Comparison of ENCODE assay signal across 9 mouse cellular contexts in genomic region chr9:117144057-117144723, GRCm38 (mm10).
DNase-seq lines count a peak whose midpoint lies in the region; ATAC-seq and TF ChIP-seq lines count a peak whose summit lies in the region.
"Had no signal": no experiment of that assay in that cellular context is flagged by ENCODE, and none has a peak within 500 bp of the region (broad histone marks: within the 10 kb centered on the region; RNA-seq: fewer than 3 reads in every experiment).

No protein-coding gene starts in this region.

- DNase-seq in kidney, postnatal 0 days (ENCODE audit: low spot score), result peak; percentile 77
- no peak for DNase-seq in kidney, postnatal 25 days
- DNase-seq in brain, embryonic 14.5 days (ENCODE audit: low read depth), result peak; percentile 73
- DNase-seq in layer of hippocampus, adult 9-11 months, result peak; percentile 47
- no peak for DNase-seq in liver, postnatal 0 days
- no peak for DNase-seq in adrenal gland, postnatal 36 days

- peak; percentile 43; the same call in 1 of the 2 replicates for ATAC-seq in forebrain, embryonic 13.5 days
- ATAC-seq in forebrain, embryonic 15.5 days (replicated peaks), result no peak
- ATAC-seq in kidney, postnatal 0 days (replicated peaks; ENCODE audit: low FRiP score, low read depth), result no peak
- ATAC-seq in liver, postnatal 0 days, result no peak

- no peaks in the 10 kb centered on the region for H3K27me3 ChIP-seq in forebrain, embryonic 13.5 days
- H3K27me3 ChIP-seq in forebrain, embryonic 15.5 days, result no peaks in the 10 kb centered on the region
- no peaks in the 10 kb centered on the region for H3K27me3 ChIP-seq in kidney, postnatal 0 days (ENCODE audit: insufficient read depth, low read length)
- no peaks in the 10 kb centered on the region for H3K27me3 ChIP-seq in liver, postnatal 0 days (ENCODE audit: insufficient read depth, low read length)
- H3K27me3 ChIP-seq: liver, embryonic 15.5 days had no signal

- no peak overlapping the region for H3K4me3 ChIP-seq in forebrain, embryonic 13.5 days
- H3K4me3 ChIP-seq in forebrain, embryonic 15.5 days, result no peak overlapping the region
- H3K4me3 ChIP-seq in kidney, postnatal 0 days (replicated peaks; ENCODE audit: low read depth, low read length), result no peak overlapping the region
- H3K4me3 ChIP-seq in liver, postnatal 0 days (ENCODE audit: low read depth, low read length), result no peak overlapping the region
- H3K4me3 ChIP-seq: liver, embryonic 15.5 days had no signal

- no peak overlapping the region for H3K27ac ChIP-seq in forebrain, embryonic 13.5 days
- H3K27ac ChIP-seq in forebrain, embryonic 15.5 days (replicated peaks), result no peak overlapping the region
- H3K27ac ChIP-seq in kidney, postnatal 0 days, result no peak overlapping the region
- no peak overlapping the region for H3K27ac ChIP-seq in liver, postnatal 0 days (ENCODE audit: low read depth)
- H3K27ac ChIP-seq: liver, embryonic 15.5 days had no signal

- H3K4me2 ChIP-seq in forebrain, embryonic 13.5 days, result no peak overlapping the region
- no peak overlapping the region for H3K4me2 ChIP-seq in forebrain, embryonic 15.5 days (replicated peaks)
- H3K4me2 ChIP-seq in kidney, postnatal 0 days (ENCODE audit: low read length), result no peak overlapping the region
- no peak overlapping the region for H3K4me2 ChIP-seq in liver, postnatal 0 days (ENCODE audit: low read depth, low read length)
- H3K4me2 ChIP-seq: liver, embryonic 15.5 days had no signal

- TF ChIP-seq POLR2A in brain, embryonic 14.5 days (IDR thresholded peaks at IDR 0.05; ENCODE audit: borderline replicate concordance, extremely low read depth, insufficient read depth, insufficient read length, poor library complexity, severe bottlenecking), result no peak

- no peak for TF ChIP-seq CTCF in kidney, postnatal 0 days (IDR thresholded peaks at IDR 0.05; ENCODE audit: low read depth)
- no peak for TF ChIP-seq CTCF in brain, embryonic 14.5 days (IDR thresholded peaks at IDR 0.05; ENCODE audit: borderline replicate concordance, extremely low read depth, insufficient read depth, insufficient read length)
- no peak for TF ChIP-seq CTCF in liver, postnatal 0 days (IDR thresholded peaks at IDR 0.05; ENCODE audit: low read depth)

- WGBS in forebrain, embryonic 13.5 days, result 76% methylated on average over 7 of the region's 7 CpGs
- WGBS in forebrain, embryonic 15.5 days, result 59% methylated on average over 7 of the region's 7 CpGs
- 66% methylated on average over 7 of the region's 7 CpGs for WGBS in kidney, postnatal 0 days
- WGBS in liver, postnatal 0 days (ENCODE audit: insufficient replicate concordance), result 63% methylated on average over 7 of the region's 7 CpGs

- no peaks in the 10 kb centered on the region for H3K36me3 ChIP-seq in forebrain, embryonic 13.5 days (ENCODE audit: poor library complexity, severe bottlenecking)
- H3K36me3 ChIP-seq in forebrain, embryonic 15.5 days, result no peaks in the 10 kb centered on the region
- no peaks in the 10 kb centered on the region for H3K36me3 ChIP-seq in kidney, postnatal 0 days (ENCODE audit: insufficient read depth, low read length)
- no peaks in the 10 kb centered on the region for H3K36me3 ChIP-seq in liver, postnatal 0 days (replicated peaks; ENCODE audit: insufficient read depth, low read length)
- H3K36me3 ChIP-seq: liver, embryonic 15.5 days had no signal

- TF ChIP-seq EP300 in liver, postnatal 0 days (IDR thresholded peaks at IDR 0.05; ENCODE audit: low read depth), result no peak

- no peak overlapping the region for H3K9ac ChIP-seq in forebrain, embryonic 13.5 days
- no peak overlapping the region for H3K9ac ChIP-seq in forebrain, embryonic 15.5 days (replicated peaks)
- no peak overlapping the region for H3K9ac ChIP-seq in kidney, postnatal 0 days (ENCODE audit: low read depth, low read length)
- H3K9ac ChIP-seq in liver, postnatal 0 days (replicated peaks), result no peak overlapping the region
- H3K9ac ChIP-seq: liver, embryonic 15.5 days had no signal

- H3K9me3 ChIP-seq in forebrain, embryonic 13.5 days (replicated peaks), result no peaks in the 10 kb centered on the region
- no peaks in the 10 kb centered on the region for H3K9me3 ChIP-seq in forebrain, embryonic 15.5 days
- no peaks in the 10 kb centered on the region for H3K9me3 ChIP-seq in kidney, postnatal 0 days (replicated peaks; ENCODE audit: low read length)
- H3K9me3 ChIP-seq in liver, postnatal 0 days (ENCODE audit: low read length), result no peaks in the 10 kb centered on the region
- H3K9me3 ChIP-seq: liver, embryonic 15.5 days had no signal

- H3K4me1 ChIP-seq in forebrain, embryonic 13.5 days, result peaks cover 5% of the 10 kb centered on the region; the same call in 1 of the 2 replicates
- H3K4me1 ChIP-seq in forebrain, embryonic 15.5 days, result peaks cover 5% of the 10 kb centered on the region; the same call in 1 of the 2 replicates
- no peaks in the 10 kb centered on the region for H3K4me1 ChIP-seq in kidney, postnatal 0 days (replicated peaks; ENCODE audit: insufficient read depth, low read length)
- H3K4me1 ChIP-seq in liver, postnatal 0 days (ENCODE audit: insufficient read depth), result no peaks in the 10 kb centered on the region
- H3K4me1 ChIP-seq: liver, embryonic 15.5 days had no signal

Comparison
In these comparisons a context has a peak if more than half of its experiments do, and no peak if none do; other contexts are left out.
1. DNase-seq: peak in kidney, postnatal 0 days (single experiment), brain, embryonic 14.5 days (single experiment) and layer of hippocampus, adult 9-11 months (single experiment); none in kidney, postnatal 25 days (0 of 2), liver, postnatal 0 days (single experiment) and adrenal gland, postnatal 36 days (0 of 2).